Mouse (Mus musculus) MEL (cell line): Measurements from ENCODE around the gene Parp16.

Experiments used
- CTCF ChIP-seq, 3 experiments: IDR thresholded peaks in 2 of 3; conservative IDR thresholded peaks in 1 of 3; 2 replicates each; pipeline ENCODE4 v1.5.1; 2011 to 2012; ENCODE audit warnings: low read length in 3 of 3, low read depth in 2 of 3, mild to moderate bottlenecking in 2 of 3, improper control_type of control experiment in 1 of 3, inconsistent platforms in 1 of 3, mixed read lengths in 1 of 3, moderate library complexity in 1 of 3; ENCODE audit not compliant: control insufficient read depth in 1 of 3, insufficient read depth in 1 of 3, poor library complexity in 1 of 3, severe bottlenecking in 1 of 3
- EP300 ChIP-seq, 2 experiments: IDR thresholded peaks; 2 replicates each; pipeline ENCODE4 v1.6.1; 2011; ENCODE audit warnings: improper control_type of control experiment in 2 of 2, low read length in 2 of 2, low read depth in 1 of 2, mild to moderate bottlenecking in 1 of 2
- GATA1 ChIP-seq: IDR thresholded peaks from 2 replicates; pipeline ENCODE4 v1.6.1; 2011; ENCODE audit warnings: low read depth, low read length, improper control_type of control experiment
- MAZ ChIP-seq: IDR thresholded peaks from 2 replicates; pipeline ENCODE4 v1.6.1; 2012; ENCODE audit warnings: low read depth, mild to moderate bottlenecking, inconsistent platforms, low read length, improper control_type of control experiment

DNA sequence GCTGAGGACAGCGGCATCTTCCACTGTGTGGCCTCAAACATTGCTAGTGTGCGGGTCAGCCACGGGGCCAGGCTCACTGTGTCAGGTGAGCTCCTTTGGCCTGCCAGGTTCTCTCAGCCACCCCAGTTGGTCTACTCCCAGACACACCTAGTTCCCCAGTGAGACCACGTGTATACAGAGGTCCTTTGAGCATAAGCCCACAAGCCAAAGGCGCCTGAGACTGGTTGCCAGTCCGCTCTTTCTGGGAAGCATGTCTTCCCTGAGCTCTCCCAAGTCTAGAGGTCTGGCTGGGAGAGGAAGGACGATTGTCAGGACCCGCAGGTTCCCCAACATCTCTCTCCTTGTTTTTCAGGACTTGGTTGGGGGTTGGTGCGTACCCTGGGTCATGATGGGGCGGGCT lies 17.2 kb upstream of the Parp16 start:
- no peak for TF ChIP-seq CTCF (IDR thresholded peaks at IDR 0.05 in 2 of 3, conservative IDR thresholded peaks at IDR 0.05 in 1 of 3; ENCODE audit: control insufficient read depth in 1 of 3, insufficient read depth in 1 of 3, low read depth in 2 of 3, low read length in 3 of 3, poor library complexity in 1 of 3, severe bottlenecking in 1 of 3)
- no peak for TF ChIP-seq MAZ
- no peak for TF ChIP-seq EP300 (IDR thresholded peaks at IDR 0.05; ENCODE audit: low read depth in 1 of 2, low read length in 2 of 2)
- no peak for TF ChIP-seq GATA1
